In the genomic region with DNA sequence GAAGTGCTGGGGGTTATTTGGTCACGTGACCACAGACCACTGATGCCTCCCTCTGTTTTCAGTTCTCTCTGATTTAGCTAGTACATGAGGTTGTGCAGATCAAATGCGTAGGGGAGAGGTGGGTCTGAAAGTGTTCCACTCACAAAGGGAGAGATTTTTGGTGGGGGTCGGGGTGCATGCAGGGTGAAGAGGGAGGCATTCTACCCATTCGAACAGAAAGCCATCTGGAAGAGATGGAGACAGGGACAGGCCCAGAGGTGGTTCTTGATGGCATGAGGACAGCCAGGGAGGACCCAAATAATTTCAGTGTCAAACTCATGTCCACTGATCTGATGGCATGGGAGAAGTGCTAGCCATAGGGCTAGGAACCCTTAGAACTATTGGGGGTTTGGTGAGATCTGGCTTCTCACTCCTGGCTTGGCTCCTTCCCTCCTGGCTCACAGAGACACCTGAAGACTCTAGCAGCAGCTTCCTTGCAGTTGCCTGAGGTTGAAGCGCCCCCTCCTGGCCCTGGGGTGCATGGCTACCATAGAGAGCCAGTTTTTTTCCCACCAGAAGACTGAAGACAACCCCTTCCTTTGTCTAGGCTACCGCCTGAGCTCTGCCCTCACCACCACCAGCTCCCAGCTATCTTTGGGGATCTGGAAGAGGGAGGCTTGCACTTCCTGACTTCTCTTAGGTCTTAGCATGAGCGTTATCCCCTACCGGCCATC, we compare ENCODE assay signal across 8 mouse cellular contexts.
A peak's percentile ranks its signal among the peaks of the same experiment; 100 is the strongest.
DNase-seq lines count a peak whose midpoint lies in the region; ATAC-seq and TF ChIP-seq lines count a peak whose summit lies in the region.

No protein-coding gene starts in this region.

- H3K9ac ChIP-seq in ES-E14 (ENCODE audit: insufficient read depth, low read depth, low read length, poor library complexity, severe bottlenecking): no peak overlapping the region
- no peak overlapping the region for H3K9ac ChIP-seq in forebrain, embryonic 13.5 days
- H3K9ac ChIP-seq in lung, embryonic 14.5 days: no peak overlapping the region

- in situ Hi-C loops in ES-E14 (cut with MboI; ENCODE audit: low sequenced_read_pairs in 2 of 2, unreplicated experiment in 2 of 2): loop anchor here in 1 of 2 experiments (10.0 to 25.0 kb wide), 2 partner anchors 131 to 1589 kb away; no protein-coding TSS in a partner anchor

- H3K4me3 ChIP-seq in ES-E14 (ENCODE audit: insufficient read depth in 1 of 2, low read depth in 1 of 2, low read length in 2 of 2, poor library complexity in 1 of 2, severe bottlenecking in 1 of 2): no peak overlapping the region
- H3K4me3 ChIP-seq in forebrain, embryonic 13.5 days: no peak overlapping the region
- no peak overlapping the region for H3K4me3 ChIP-seq in lung, embryonic 14.5 days (ENCODE audit: low read depth, low read length)

- peak; percentile 84 for TF ChIP-seq CTCF in lung, embryonic 14.5 days (IDR thresholded peaks at IDR 0.05; ENCODE audit: low read depth)

- H3K9me3 ChIP-seq in ES-E14 (ENCODE audit: control insufficient read depth, insufficient read depth, low read depth, low read length): no peaks in the 10 kb centered on the region
- H3K9me3 ChIP-seq in forebrain, embryonic 13.5 days (replicated peaks): no peaks in the 10 kb centered on the region
- no peaks in the 10 kb centered on the region for H3K9me3 ChIP-seq in lung, embryonic 14.5 days (ENCODE audit: low read depth, low read length)

- no peak overlapping the region for H3K27ac ChIP-seq in ES-E14 (ENCODE audit: insufficient read depth, low read depth, low read length, poor library complexity, severe bottlenecking)
- H3K27ac ChIP-seq in forebrain, embryonic 13.5 days: no peak overlapping the region
- no peak overlapping the region for H3K27ac ChIP-seq in lung, embryonic 14.5 days (ENCODE audit: low read depth)

- no peaks in the 10 kb centered on the region for H3K4me1 ChIP-seq in ES-E14 (ENCODE audit: control insufficient read depth in 2 of 2, insufficient read depth in 2 of 2, low read length in 2 of 2, poor library complexity in 1 of 2)
- H3K4me1 ChIP-seq in forebrain, embryonic 13.5 days: no peaks in the 10 kb centered on the region; the same call in 1 of the 2 replicates
- no peaks in the 10 kb centered on the region for H3K4me1 ChIP-seq in lung, embryonic 14.5 days (ENCODE audit: insufficient read depth)

- peak; percentile 54; the same call in 1 of the 2 replicates for ATAC-seq in cerebellum, adult (ENCODE audit: insufficient number of reproducible peaks, low FRiP score, low TSS enrichment)
- peak; percentile 75 for ATAC-seq in forebrain, embryonic 13.5 days
- ATAC-seq in lung, embryonic 14.5 days (ENCODE audit: insufficient read depth): peak; percentile 53

- 46% methylated on average over 8 of the region's 8 CpGs for WGBS in forebrain, embryonic 13.5 days
- WGBS in lung, embryonic 14.5 days: 36% methylated on average over 8 of the region's 8 CpGs

- no peaks in the 10 kb centered on the region for H3K36me3 ChIP-seq in ES-E14 (ENCODE audit: control insufficient read depth, insufficient read depth, low read length, poor library complexity, severe bottlenecking)
- no peaks in the 10 kb centered on the region for H3K36me3 ChIP-seq in forebrain, embryonic 13.5 days (ENCODE audit: poor library complexity, severe bottlenecking)
- H3K36me3 ChIP-seq in lung, embryonic 14.5 days (ENCODE audit: insufficient read depth): no peaks in the 10 kb centered on the region

- no peaks in the 10 kb centered on the region for H3K27me3 ChIP-seq in forebrain, embryonic 13.5 days
- no peaks in the 10 kb centered on the region for H3K27me3 ChIP-seq in lung, embryonic 14.5 days (ENCODE audit: insufficient read depth, low read length)

- DNase-seq in ES-E14 (ENCODE audit: low read depth, low spot score): peak; percentile 60
- DNase-seq in heart, postnatal 36 days: peak; percentile 64 to 79
- peak; percentile 56 to 87 for DNase-seq in layer of hippocampus, adult 18-20 months (ENCODE audit: low spot score in 2 of 2)
- peak; percentile 76 for DNase-seq in lung, embryonic 14.5 days
- peak; percentile 80 for DNase-seq in retina, embryonic 14.5 days (ENCODE audit: low spot score)
- peak; percentile 49 for DNase-seq in thymus, postnatal 25 days

- intact Hi-C loops in heart, postnatal 36 days (cut with DNase I): loop anchor here (1.0 to 5.0 kb wide), 3 partner anchors 130 to 1574 kb away; no protein-coding TSS in a partner anchor

- H3K4me2 ChIP-seq in forebrain, embryonic 13.5 days: no peak overlapping the region
- no peak overlapping the region for H3K4me2 ChIP-seq in lung, embryonic 14.5 days

TF ChIP-seq in ES-E14, 5 proteins besides CTCF, POLR2A, EP300 and RAD21:
- TF ChIP-seq HCFC1 (IDR thresholded peaks at IDR 0.05; ENCODE audit: borderline replicate concordance, insufficient read depth, low read length) (no peak), CHD2 (IDR thresholded peaks at IDR 0.05; ENCODE audit: low read depth, low read length) (no peak), ZNF384 (IDR thresholded peaks at IDR 0.05; ENCODE audit: low read depth, low read length) (peak; percentile 49; the same call in 1 of the 2 replicates), MAFK (IDR thresholded peaks at IDR 0.05; ENCODE audit: insufficient read depth, low read depth, low read length) (no peak), ZC3H11A (IDR thresholded peaks at IDR 0.05; ENCODE audit: borderline replicate concordance, low read depth, low read length) (peak; percentile 88)
